Mouse (Mus musculus) small intestine, adult 2 months (tissue): ENCODE measurements around the gene Olfr553.

ENCODE experiments used
- CTCF ChIP-seq: fragments of 200-500 bp; IDR thresholded peaks from 2 replicates; pipeline ENCODE4 v1.5.1; 2012; ENCODE audit warnings: low read depth, mild to moderate bottlenecking, control low read depth, inconsistent platforms, low read length, moderate library complexity, mixed read lengths; ENCODE audit not compliant: insufficient replicate concordance, insufficient read length; ENCODE audit errors: extremely low read depth
- POLR2A ChIP-seq: fragments of 200-500 bp; IDR thresholded peaks from 2 replicates; pipeline ENCODE4 v1.6.1; 2012; ENCODE audit warnings: low read depth, mild to moderate bottlenecking, control low read depth, inconsistent platforms, low read length, moderate library complexity

- TF ChIP-seq CTCF (no peak), POLR2A (no peak)
Measured at GRCm38 (mm10) chr7:102573174-102573830, 44.7 kb downstream of the Olfr553 start.
